Mouse (Mus musculus) ES-E14 (cell line): ENCODE data around the gene Gucy1b2. TPM values are rescaled to one million over a fixed set of nuclear protein-coding genes. Genes with fewer than 3 reads are reported as not detected.

Source experiments
- DNase-seq: peaks from one replicate; pipeline ENCODE4 v3.0.0-alpha.2; 2013; ENCODE audit warnings: low read depth, low spot score
- H3K27ac ChIP-seq: 2 replicates; pipeline ENCODE4 v1.5.1; 2012; ENCODE audit warnings: low read depth, mild to moderate bottlenecking, low read length, moderate library complexity, mixed read lengths; ENCODE audit not compliant: poor library complexity, insufficient read depth, severe bottlenecking
- H3K36me3 ChIP-seq: 2 replicates; pipeline ENCODE4 v1.6.1; 2012; ENCODE audit warnings: mild to moderate bottlenecking, low read length, moderate library complexity, mixed read lengths; ENCODE audit not compliant: control insufficient read depth, poor library complexity, insufficient read depth, severe bottlenecking
- H3K4me1 ChIP-seq, 2 experiments: fragments of 150-350 bp in 1 of 2; sonication (generic) in 1 of 2; 2 replicates each; pipeline ENCODE4 v1.6.1; 2012; ENCODE audit warnings: low read length in 2 of 2, mild to moderate bottlenecking in 1 of 2, mixed read lengths in 1 of 2; ENCODE audit not compliant: control insufficient read depth in 2 of 2, insufficient read depth in 2 of 2, poor library complexity in 1 of 2
- H3K4me3 ChIP-seq, 2 experiments: fragments of 150-350 bp in 1 of 2; sonication (generic) in 1 of 2; 2 replicates each; pipeline ENCODE4 v1.5.1; 2012; ENCODE audit warnings: low read length in 2 of 2, low read depth in 1 of 2, mild to moderate bottlenecking in 1 of 2, mixed read lengths in 1 of 2; ENCODE audit not compliant: insufficient read depth in 1 of 2, poor library complexity in 1 of 2, severe bottlenecking in 1 of 2
- H3K9ac ChIP-seq: 2 replicates; pipeline ENCODE4 v1.6.1; 2012; ENCODE audit warnings: low read depth, mild to moderate bottlenecking, low read length, mixed read lengths; ENCODE audit not compliant: poor library complexity, insufficient read depth, severe bottlenecking
- H3K9me3 ChIP-seq: fragments of 150-350 bp; sonication (generic); 2 replicates; pipeline ENCODE4 v1.6.1; 2012; ENCODE audit warnings: low read depth, mild to moderate bottlenecking, low read length; ENCODE audit not compliant: control insufficient read depth, insufficient read depth
- CHD2 ChIP-seq: IDR thresholded peaks from 2 replicates; pipeline ENCODE4 v1.6.1; 2014; ENCODE audit warnings: mild to moderate bottlenecking, low read depth, low read length, inconsistent platforms
- HCFC1 ChIP-seq: IDR thresholded peaks from 2 replicates; pipeline ENCODE4 v1.6.1; 2012; ENCODE audit warnings: low read length, inconsistent platforms, borderline replicate concordance; ENCODE audit not compliant: insufficient read depth
- MAFK ChIP-seq: IDR thresholded peaks from 2 replicates; pipeline ENCODE4 v1.6.1; 2014; ENCODE audit warnings: mild to moderate bottlenecking, low read depth, low read length, inconsistent platforms; ENCODE audit not compliant: insufficient read depth
- ZC3H11A ChIP-seq: IDR thresholded peaks from 2 replicates; pipeline ENCODE4 v1.6.1; 2012; ENCODE audit warnings: low read depth, mild to moderate bottlenecking, inconsistent platforms, low read length, borderline replicate concordance
- ZNF384 ChIP-seq: IDR thresholded peaks from 2 replicates; pipeline ENCODE4 v1.6.1; 2012; ENCODE audit warnings: low read depth, low read length, inconsistent platforms
- in situ Hi-C, 2 experiments: fragments of 600-800 bp; cut with MboI; formaldehyde crosslinking; loops; one replicate each; pipeline ENCODE4 v1.15.1; 2025; ENCODE audit warnings: low sequenced_read_pairs in 2 of 2, inconsistent platforms in 1 of 2; ENCODE audit not compliant: unreplicated experiment in 2 of 2
- total RNA-seq: library from RNA; depleted of rRNA; stranded (reverse); fragments of 300-350 nt; gene quantifications from 2 replicates; pipeline ENCODE4 v1.2.3, GENCODE M21; 2012

Gene Gucy1b2
- total RNA-seq, 1 experiment = not detected

DNA sequence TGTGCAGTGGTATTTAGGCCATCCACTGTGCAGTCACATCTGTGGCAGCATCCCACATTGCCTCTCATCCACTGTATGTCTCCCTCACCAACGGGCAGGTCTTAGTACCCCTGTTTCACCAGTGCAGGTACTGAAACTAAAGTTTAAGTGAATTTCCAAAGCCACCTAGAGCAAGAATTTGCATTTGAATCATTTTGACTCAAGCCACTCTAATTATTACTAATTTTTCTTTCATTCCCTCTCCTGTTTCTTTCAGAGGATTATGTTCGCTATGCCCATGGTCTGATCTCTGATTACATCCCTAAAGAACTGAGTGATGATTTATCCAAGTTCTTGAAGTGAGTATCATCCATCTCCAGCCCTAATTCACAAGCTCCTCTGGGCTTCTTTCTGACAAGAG lies 92.3 kb downstream of the Gucy1b2 start:
- Histone ChIP-seq H3K9me3 (no peaks in the 10 kb centered on the region), H3K4me1 (no peaks in the 10 kb centered on the region), H3K9ac (no peak overlapping the region), H3K27ac (no peak overlapping the region), H3K36me3 (peaks cover 12% of the 10 kb centered on the region), H3K4me3 (no peak overlapping the region)
- no peak for DNase-seq
- in situ Hi-C loops = no loop called here
- no peak for TF ChIP-seq ZC3H11A
- no peak for TF ChIP-seq CHD2
- TF ChIP-seq MAFK = no peak
- TF ChIP-seq ZNF384 = no peak
- TF ChIP-seq HCFC1 = no peak

DNA sequence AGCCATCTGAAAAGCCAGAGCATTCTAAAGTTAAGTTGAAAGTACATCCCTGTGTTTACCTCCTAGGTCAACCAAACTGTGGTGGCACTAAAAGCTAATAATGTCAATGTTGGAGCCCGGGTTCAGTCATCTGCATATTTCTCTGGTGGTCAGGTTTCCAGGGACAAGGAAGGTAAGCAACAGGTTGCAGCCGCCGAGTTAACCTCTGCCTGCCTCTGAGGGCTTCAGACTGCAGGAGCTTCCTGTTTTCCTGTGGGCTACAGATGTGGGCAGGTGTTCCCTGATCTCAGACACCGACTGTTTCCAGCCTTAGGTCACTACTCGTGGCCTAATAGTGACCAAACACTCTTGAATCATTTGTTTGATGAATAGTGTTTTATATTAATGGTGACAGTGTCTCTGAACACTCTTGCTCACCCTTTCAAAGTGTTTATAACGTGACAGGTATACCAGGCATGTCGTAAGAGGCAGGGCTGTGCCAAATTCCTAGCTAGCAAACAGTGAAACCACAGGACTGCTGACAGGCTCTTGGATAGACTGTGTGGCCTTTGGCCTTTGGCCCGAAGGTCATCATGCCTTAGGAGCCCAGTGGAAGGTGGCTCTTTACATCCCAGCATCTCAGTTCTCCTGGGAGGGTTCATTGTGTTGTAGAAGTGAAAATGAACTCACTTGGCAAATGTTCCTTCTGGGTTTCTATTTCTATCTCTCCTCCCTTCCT lies 94.7 kb downstream of the Gucy1b2 start:
- no peak for DNase-seq
- Histone ChIP-seq H3K27ac (no peak overlapping the region), H3K9me3 (no peaks in the 10 kb centered on the region), H3K4me1 (no peaks in the 10 kb centered on the region), H3K4me3 (no peak overlapping the region), H3K36me3 (peaks cover 9% of the 10 kb centered on the region), H3K9ac (no peak overlapping the region)
- TF ChIP-seq MAFK = no peak
- no peak for TF ChIP-seq HCFC1
- TF ChIP-seq ZNF384 = no peak
- TF ChIP-seq CHD2 = no peak
- TF ChIP-seq ZC3H11A = no peak
- in situ Hi-C loops = no loop called here

DNA sequence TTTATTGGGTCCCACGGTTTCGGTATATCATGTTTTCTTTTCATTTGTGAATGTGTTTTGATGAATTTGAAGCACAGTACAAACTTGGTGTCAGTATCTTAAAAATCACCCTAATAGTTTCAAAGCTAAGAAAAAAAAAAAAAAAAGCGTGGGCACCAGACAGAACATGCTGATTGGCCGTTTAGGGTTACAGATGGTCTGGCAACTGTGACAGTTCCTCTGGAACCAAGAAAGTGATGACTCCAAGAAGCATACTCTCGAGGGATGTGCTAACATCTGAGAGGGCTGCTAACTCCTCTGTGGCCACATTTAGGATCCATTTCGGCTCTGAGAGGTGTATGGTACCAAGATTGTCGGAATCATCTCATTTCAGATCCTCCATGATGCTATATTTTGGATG lies 100.9 kb downstream of the Gucy1b2 start:
- no peak overlapping the region for H3K4me3 ChIP-seq
- no peak for DNase-seq
- H3K27ac ChIP-seq = no peak overlapping the region
- peaks cover 3 to 13% of the 10 kb centered on the region in 2 experiments; a peak in 1 of 4 replicates for H3K4me1 ChIP-seq
- H3K36me3 ChIP-seq = peaks cover 10% of the 10 kb centered on the region
- H3K9me3 ChIP-seq = no peaks in the 10 kb centered on the region
- in situ Hi-C loops = no loop called here
- H3K9ac ChIP-seq = no peak overlapping the region
- no peak for TF ChIP-seq ZNF384
- no peak for TF ChIP-seq CHD2
- no peak for TF ChIP-seq ZC3H11A
- no peak for TF ChIP-seq HCFC1
- TF ChIP-seq MAFK = no peak

DNA sequence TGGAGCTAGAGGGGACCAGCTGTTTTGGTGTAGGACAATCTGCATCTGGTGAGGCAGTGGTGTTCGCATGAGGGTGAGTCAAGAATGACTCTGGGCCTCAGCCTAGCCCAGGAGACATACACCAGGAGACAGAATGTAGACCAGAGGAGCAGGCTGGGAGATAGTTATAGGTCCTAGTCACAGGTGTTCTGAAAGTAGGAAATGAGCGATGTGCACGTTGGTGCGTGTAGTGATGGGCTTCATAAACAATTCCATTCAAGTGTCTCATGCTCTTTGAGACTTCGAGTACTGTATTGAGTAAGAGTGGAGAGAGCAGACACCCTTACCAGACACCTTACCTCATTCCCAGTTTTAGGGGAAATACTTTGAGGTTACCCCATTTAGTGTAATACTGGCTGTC lies 102.3 kb downstream of the Gucy1b2 start:
- Histone ChIP-seq H3K4me1 (peaks cover 4 to 20% of the 10 kb centered on the region in 2 experiments; a peak in 2 of 4 replicates), H3K9me3 (no peaks in the 10 kb centered on the region), H3K36me3 (peaks cover 8% of the 10 kb centered on the region), H3K9ac (no peak overlapping the region), H3K27ac (no peak overlapping the region), H3K4me3 (no peak overlapping the region)
- DNase-seq = no peak
- TF ChIP-seq HCFC1 = no peak
- no peak for TF ChIP-seq CHD2
- no peak for TF ChIP-seq ZC3H11A
- no peak for TF ChIP-seq MAFK
- no peak for TF ChIP-seq ZNF384
- in situ Hi-C loops = no loop called here
